Mouse (Mus musculus) lung, embryonic 15.5 days (tissue): ENCODE measurements around the gene Rbmy. TPM values are rescaled to one million over a fixed set of nuclear protein-coding genes. Genes with fewer than 3 reads are reported as not detected.
"Not testable (repeated sequence)": the region's sequence is repeated elsewhere in the genome, so short reads cannot be mapped to it uniquely, and the experiment has no call there.

ENCODE experiments used
- ATAC-seq: fragments of 200-750 bp; cut with Nextera tagmentation; 2 replicates; pipeline ENCODE4 v1.8.0; 2017; ENCODE audit warnings: moderate number of reproducible peaks, borderline replicate concordance; ENCODE audit not compliant: low FRiP score, low TSS enrichment; ENCODE audit errors: extremely low read depth
- H3K27ac ChIP-seq: fragments of 300-500 bp; sonication (generic); 2 replicates; pipeline ENCODE4 v1.5.1; 2015; ENCODE audit warnings: moderate library complexity, mild to moderate bottlenecking, inconsistent platforms
- H3K27me3 ChIP-seq: fragments of 300-500 bp; sonication (generic); 2 replicates; pipeline ENCODE4 v1.6.1; 2015; ENCODE audit warnings: inconsistent platforms
- H3K36me3 ChIP-seq: fragments of 300-500 bp; sonication (generic); 2 replicates; pipeline ENCODE4 v1.6.1; 2015; ENCODE audit warnings: inconsistent platforms
- H3K4me1 ChIP-seq: fragments of 300-500 bp; sonication (generic); 2 replicates; pipeline ENCODE4 v1.6.1; 2015; ENCODE audit warnings: inconsistent platforms
- H3K4me2 ChIP-seq: fragments of 300-500 bp; sonication (generic); 2 replicates; pipeline ENCODE4 v1.6.1; 2015; ENCODE audit warnings: inconsistent platforms, mild to moderate bottlenecking, moderate library complexity
- H3K4me3 ChIP-seq: fragments of 300-500 bp; sonication (generic); 2 replicates; pipeline ENCODE4 v1.5.1; 2015; ENCODE audit warnings: mild to moderate bottlenecking, inconsistent platforms
- H3K9ac ChIP-seq: fragments of 300-500 bp; sonication (generic); 2 replicates; pipeline ENCODE4 v1.6.1; 2015; ENCODE audit warnings: inconsistent platforms
- H3K9me3 ChIP-seq: fragments of 300-500 bp; sonication (generic); 2 replicates; pipeline ENCODE4 v1.6.1; 2016; ENCODE audit warnings: inconsistent platforms
- WGBS: fragments of 180-500 bp; shearing (Covaris S2); methylation state at CpG from one replicate; pipeline ENCODE4 v1.1.7; 2015; 5-methylcytosine and 5-hydroxymethylcytosine counted together
- polyA plus RNA-seq: library from polyadenylated mRNA; unstranded; fragments of >200 nt; fragmentation: Nextera tagmentation; extraction: Ambion mirVana; gene quantifications from 2 replicates; pipeline ENCODE4 v1.2.1, GENCODE M21; 2015

Gene Rbmy
- not detected in 2 replicates for polyA plus RNA-seq

- WGBS: no CpG with 5 or more reads among the region's 9 CpGs
- not testable (repeated sequence) for H3K4me1 ChIP-seq, ATAC-seq, H3K27me3 ChIP-seq, H3K4me2 ChIP-seq, H3K9me3 ChIP-seq, H3K4me3 ChIP-seq, H3K36me3 ChIP-seq, H3K9ac ChIP-seq, H3K27ac ChIP-seq
Observed at GRCm38 (mm10) chrY:2830380-2830779, at the start of gene Rbmy, which contains the start of gene Gm10256. Rbmy (plus strand) TSS chrY:2830680. Gm10256 (plus strand) TSS chrY:2830699.

DNA sequence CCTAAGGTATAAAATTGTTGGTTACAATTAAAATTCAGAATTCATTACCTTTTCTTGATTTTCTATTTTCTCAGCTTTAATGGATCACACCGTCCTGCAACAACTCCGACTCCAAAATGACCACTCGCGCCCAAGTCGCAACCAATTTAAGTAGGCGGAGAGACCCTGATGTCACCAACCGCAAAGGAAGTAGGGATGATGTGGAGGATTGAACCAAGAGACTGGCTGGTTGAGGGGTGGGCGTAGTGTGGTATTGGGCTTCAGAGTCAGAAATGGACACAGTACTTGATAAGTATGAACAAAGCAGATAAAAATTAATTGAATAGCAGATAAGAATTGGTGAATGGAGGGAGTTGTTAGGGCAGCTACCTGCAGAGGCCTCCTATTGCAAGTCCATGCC is 34.4 kb upstream of the Rbmy start, which contains the start of gene Gm4064:
Gene Gm4064, minus strand, starts transcription at position 101 of the 400 bp plus-strand sequence.
- H3K9me3 ChIP-seq, H3K4me1 ChIP-seq, H3K27me3 ChIP-seq, H3K9ac ChIP-seq, H3K4me3 ChIP-seq, H3K4me2 ChIP-seq, H3K27ac ChIP-seq, H3K36me3 ChIP-seq, ATAC-seq: not testable (repeated sequence)
- no CpG with 5 or more reads among the region's 8 CpGs for WGBS

Other genes with a start within 250 kb of the Rbmy start
- not detected in 2 replicates for gene H2al2c, start 231.6 kb upstream of the Rbmy start, polyA plus RNA-seq
- not detected in 2 replicates for gene Sry, start 167.0 kb upstream of the Rbmy start, polyA plus RNA-seq
- gene H2al2b, start 110.0 kb upstream of the Rbmy start, polyA plus RNA-seq: not detected in 2 replicates
- gene Gm4064, start 34.5 kb upstream of the Rbmy start, polyA plus RNA-seq: not detected in 2 replicates
- not detected in 2 replicates for gene Gm10256, start within 50 bp of the Rbmy start, polyA plus RNA-seq
- not detected in 2 replicates for gene Gm10352, start 70.3 kb downstream of the Rbmy start, polyA plus RNA-seq
- gene Gm29289, start 101.9 kb downstream of the Rbmy start, polyA plus RNA-seq: not detected in 2 replicates